Mouse (Mus musculus) left cerebral cortex, postnatal 36 days (tissue): ENCODE measurements around the gene Pih1d1. TPM values are rescaled to one million over a fixed set of nuclear protein-coding genes. Genes with fewer than 3 reads are reported as not detected.
A peak's percentile ranks its signal among the peaks of the same experiment; 100 is the strongest.
"Not testable (repeated sequence)": the region's sequence is repeated elsewhere in the genome, so short reads cannot be mapped to it uniquely, and the experiment has no call there.

Experiments used
- DNase-seq, 2 experiments: peaks; one replicate each; pipeline ENCODE4 v3.0.0; 2021 to 2022; ENCODE audit warnings: low spot score in 2 of 2, mixed read lengths in 1 of 2
- intact Hi-C: fragments of 180-260 bp; cut with DNase I; formaldehyde crosslinking; loops from one replicate; pipeline ENCODE4 v1.15.1; 2025
- total RNA-seq, 2 experiments: library from RNA; stranded (reverse); gene quantifications; 2 replicates each; pipeline ENCODE4 v1.2.3; 2021

Gene Pih1d1
- total RNA-seq, 2 experiments from 2014 or later, result 44.8 to 53.6 TPM

DNA sequence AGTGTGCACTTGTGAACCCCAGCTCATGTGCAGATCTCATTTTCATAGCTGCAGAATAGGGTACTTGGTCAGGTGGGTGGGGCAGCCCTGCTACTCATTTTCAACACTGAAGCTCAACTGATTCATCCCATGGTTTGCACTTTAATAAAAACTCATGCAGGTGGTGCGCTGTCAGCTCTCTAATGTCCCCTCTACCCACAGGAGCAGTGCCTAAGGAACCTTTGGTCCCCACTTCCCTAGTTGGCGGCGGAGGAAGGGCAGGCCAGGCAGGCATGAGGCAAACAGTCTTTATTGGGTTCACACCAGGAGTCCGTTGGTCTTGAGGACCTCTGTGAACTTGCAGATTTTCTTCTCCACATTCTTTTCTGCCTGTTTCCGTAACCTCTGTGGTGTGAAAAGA is 28.5 kb upstream of the Pih1d1 start:
- intact Hi-C loops, DNase-seq: not testable (repeated sequence)

DNA sequence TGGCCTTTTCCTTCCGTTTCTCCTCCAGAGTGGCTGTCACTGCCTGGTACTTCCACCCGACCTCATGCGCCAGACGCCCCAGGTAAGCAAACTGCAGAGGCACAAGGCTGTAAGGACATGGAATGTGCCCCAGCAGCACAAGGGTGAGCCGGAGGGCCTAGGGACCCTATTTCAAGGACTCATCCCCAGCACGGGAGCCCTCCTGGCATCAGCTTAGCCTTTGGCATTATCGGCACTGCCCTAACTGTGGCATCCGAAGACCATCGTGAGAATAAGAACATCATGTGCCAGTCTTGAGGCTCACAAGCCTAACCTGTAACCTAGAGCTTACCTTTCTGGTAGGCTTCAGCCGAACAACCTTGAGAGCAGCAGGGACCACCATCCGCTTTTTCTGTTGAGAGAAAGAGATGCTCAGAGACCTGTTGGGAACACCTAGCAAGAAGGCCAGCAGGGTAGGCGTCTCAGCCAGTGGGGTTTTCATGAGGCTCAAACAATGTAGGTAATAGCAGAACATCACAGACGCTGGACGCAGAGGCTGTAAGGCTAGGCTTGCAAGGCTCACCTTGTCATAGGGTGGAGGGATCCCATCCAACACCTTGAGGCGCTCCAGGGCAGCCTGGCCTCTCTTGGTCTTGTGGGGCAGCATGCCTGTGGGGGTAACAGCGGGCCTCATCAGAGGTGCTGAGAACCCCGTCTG is 27.8 kb upstream of the Pih1d1 start:
- intact Hi-C loops, result no loop called here
- DNase-seq, result no peak

DNA sequence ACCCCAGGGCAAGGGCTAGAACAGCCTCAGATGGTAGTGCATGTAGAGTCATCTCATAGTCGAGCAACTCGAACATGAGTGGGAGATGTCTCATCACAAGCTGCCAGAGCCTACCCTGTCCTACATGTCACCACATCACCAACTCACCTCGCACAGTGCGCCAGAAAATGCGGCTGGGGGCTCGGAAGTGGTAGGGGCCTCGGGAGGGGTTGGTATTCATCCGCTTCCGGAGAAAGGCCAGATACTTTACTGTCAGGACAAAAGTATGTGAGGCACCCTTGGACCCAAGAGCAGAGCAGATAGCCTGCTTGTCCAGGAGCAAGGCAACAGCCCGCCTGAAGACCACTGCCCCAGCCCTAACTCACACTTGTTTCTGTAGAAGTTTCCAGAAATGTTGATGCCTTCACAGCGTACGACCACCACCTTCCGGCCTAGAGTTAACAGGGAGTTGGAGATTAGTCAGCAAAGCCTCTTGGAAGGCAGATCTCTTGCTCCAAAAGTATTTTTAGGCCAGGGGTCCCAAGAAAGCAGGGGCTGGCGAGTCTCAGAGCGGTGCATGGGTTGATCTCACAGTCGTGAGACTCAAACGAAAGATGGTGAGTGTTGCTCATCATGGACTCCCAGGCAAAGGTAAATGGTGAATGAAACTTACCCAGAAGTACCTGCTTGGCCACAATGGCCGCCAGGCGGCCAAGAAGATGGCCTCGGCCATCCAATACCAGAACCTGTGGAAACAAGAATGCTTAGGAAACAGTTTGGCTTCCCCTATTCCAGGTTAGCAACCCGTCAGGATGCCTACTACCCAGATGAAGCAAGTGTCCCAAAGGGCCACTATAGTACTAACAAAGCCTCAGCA is 27.0 kb upstream of the Pih1d1 start:
- no peak for DNase-seq
- intact Hi-C loops, result no loop called here

DNA sequence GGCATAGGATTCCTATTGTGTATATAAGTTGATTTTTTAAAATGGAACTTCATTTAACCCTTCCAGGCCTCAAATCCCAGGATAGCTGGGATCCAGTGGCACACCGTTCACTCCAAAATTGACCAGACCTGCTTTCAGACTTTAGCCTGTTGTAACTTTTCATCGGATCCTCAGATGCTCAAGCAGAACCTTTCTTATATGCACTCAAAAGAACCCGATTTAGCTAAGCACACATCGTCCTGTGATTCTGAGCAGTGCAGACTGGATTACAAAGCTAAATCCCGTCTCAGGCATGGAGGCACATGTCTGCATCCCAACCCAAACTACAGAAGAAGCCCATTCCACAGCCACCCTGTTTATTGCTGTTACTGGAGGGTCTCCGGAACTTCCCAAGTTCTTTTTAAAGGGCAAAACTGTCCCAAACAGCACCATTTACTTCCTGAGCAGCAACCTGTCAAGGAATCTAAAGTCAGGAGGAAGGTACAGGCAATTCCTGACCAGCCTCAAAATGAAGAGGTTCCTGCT is 26.3 kb upstream of the Pih1d1 start:
- intact Hi-C loops, result loop anchor here (1.0 kb wide), 1 partner anchor 27 kb away; the partner anchor contains the start of genes Aldh16a1 and Pih1d1

DNA sequence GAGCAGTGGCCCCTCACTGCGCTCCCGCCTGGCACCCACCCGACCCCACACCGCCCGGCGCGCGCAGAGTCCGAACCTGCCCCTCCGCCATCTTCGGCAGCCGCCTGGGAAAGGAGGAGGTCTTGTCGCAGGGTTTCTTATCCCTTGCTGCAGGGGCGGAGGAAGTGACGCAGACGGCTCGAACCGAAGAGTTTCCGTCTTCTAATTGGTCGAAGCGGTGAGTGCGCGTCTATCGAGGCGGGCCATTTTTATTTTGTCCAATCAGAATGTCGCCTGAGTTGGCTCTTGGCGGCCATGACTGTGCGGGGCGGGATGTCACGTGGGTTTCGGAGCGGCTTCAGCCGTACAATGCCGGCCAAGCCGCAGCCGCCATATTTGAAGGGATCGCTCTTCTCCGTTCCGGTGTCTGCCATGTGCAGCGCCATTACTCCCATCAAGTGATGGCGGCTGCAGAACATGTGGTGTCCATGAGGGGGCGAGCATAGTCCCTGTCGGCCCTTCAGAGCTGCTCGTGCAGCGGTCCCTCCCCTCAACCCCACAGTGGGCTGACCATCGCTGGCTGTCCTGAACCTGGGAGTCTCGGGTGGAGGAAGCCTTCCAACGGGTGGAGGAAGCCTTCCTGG is 25.4 kb upstream of the Pih1d1 start, which contains the start of gene Rpl13a:
Gene Rpl13a (minus strand): TSS at position 138 of the 623 bp plus-strand sequence.
- intact Hi-C loops, result loop anchor here (1.0 kb wide), 1 partner anchor 26 kb away; the partner anchor contains the start of genes Aldh16a1 and Pih1d1

More for the DNA sequence above, 26.3 kb upstream of the Pih1d1 start:
- no peak for DNase-seq

DNA sequence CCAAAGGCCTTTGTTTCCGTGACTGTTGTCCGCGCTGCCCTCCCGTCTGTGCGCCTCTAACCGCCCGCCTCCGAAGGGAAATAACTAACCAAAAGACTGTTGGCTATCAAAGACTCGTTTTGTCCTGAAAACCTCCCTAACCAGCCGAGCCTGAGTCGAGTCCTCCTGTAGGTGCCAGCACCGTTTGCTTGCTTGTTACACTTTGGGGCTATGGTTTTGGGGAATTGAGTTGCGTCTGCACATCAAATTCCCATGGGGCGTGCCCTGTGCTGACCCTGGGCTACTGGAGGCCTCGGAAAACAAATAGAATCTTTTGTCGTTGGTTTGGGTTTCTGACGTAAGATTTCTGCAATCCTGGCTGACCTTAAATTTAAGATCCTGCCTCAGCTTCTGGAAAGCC is 24.8 kb upstream of the Pih1d1 start:
- intact Hi-C loops, result no loop called here
- no peak for DNase-seq

More for the DNA sequence above, 25.4 kb upstream of the Pih1d1 start, which contains the start of gene Rpl13a:
- DNase-seq, result peak; percentile 99

DNA sequence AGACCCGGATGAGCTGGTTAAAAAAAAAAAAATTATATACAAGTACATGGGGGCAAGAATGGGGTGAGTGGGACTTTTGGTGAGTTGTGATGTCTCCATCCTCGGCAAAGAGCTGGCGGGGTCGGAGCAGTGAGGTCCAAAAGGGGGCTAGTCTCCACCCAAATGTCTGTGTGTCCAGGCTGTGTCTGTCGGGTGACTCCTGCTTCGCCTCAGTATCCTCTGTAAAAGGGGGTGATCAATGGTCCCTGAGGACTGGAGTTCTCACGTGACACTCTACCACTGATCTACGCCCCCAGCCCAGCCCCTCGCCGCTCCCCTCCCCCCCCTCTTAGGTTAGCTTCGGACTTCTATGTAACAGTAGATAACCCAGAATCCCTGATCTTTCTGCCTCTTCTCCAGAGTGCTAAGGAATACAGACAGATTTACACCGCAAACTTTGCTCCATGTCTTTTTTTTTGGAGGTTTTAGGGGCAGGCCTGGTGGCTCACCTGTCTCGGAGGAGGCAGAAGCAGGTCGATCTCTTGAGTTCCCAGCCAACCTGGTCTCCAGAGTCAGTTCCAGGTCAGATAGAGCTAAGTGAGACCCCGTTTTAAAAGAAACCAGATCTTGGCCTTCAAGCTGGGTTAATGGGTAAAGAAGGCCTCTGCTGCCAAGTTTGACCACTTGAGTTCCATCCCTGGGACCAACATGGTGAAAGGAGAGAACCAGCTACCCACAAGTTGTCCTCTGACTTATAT is 24.2 kb upstream of the Pih1d1 start:
- no peak for DNase-seq
- intact Hi-C loops, result no loop called here

DNA sequence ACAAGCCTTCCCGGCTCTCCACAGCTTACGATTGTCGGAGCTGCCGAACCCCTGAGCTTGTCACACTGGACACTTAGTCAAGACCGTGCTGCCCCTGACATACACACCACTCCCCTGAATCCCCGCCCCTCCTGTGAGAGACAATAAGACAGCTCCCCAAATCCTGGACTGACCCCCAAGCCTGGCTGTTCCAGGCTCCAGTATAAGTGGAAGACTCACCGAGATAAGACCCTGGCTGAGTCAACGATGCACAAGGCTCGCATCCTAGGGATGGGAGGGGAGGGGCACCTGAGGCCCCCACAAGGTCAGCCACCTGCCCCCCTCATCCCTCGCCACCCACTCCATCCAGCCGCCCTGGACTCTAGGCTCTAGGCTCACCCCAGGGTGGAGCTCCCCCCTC is 22.3 kb upstream of the Pih1d1 start:
- DNase-seq, result no peak
- intact Hi-C loops, result no loop called here

DNA sequence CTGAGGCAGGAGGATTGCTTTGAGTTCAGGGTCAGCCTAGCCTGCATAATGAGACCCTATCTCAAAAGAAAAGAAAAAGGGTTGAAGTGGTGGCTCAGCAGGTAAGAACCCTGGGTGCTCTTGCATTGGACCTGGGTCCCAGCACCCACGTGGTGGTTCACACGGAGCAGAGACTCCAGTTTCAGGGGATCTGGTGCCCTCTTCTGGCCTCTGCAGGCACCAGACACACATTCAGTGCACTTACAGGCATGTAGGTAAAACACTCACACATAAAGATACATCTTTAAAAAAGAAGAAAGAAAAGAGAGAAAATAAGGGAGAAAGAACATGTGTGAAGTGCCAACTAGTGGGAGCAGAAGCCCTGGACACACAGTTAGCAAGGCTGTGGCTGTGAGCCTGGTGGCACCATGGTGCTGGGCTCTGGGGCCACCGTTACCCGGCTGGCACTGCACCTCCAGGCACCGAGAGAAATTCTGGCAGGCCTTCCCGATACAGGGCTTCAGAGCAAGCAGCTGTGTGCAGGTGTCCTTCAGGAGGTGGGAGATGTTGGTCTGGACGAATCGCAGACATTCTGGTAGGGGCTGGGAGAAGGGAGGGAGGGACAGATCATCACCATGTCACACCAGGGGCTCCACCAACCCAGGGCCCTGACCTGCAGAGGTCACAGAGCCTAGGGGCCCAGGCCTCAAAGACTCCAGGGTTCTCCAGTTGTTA is 20.5 kb upstream of the Pih1d1 start:
- no peak for DNase-seq
- intact Hi-C loops, result no loop called here

DNA sequence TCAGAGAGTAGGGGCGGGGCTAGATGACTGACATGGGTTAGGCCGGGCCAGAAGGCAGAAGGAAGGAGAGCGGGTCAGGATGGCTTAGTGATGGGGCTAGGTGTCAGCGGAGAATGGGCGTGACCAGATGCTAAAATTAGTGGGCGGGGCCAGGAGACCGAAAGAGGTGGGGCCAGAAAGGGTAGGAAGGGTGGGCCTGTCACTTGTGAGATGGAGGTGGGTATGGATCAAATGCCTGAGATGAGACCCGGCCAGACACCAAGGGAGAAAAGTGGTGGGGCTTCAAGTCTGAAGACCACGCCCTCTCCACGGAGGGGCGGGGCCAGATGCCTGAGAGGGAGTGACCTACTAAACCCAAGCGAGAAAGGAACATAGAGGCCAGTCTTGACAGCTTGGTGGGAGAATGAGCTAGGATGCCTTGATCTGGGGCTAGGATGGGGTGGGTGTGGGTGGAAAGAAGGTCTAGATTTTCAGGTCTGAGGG is 19.5 kb upstream of the Pih1d1 start:
- DNase-seq, result no peak
- intact Hi-C loops, result no loop called here

DNA sequence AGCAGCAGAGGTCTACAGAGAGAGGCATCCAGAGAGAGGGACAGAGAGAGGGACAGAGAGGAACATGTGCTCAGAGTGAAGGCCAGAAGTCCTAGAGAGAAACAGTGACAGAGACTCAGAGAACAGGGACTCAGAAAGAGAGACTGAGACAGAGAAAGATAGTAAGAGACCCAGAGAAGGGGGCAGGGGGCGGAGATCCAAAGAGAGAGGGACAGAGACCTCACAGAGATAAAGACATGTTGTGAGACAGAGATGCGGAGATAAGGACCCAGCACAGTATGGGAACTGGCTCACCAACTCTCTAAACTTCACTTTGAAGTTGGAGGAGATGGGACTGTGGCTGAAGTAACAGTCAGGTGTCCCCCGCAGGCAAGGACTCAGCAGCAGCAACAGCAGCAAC is 18.7 kb upstream of the Pih1d1 start:
- no peak for DNase-seq
- intact Hi-C loops, result no loop called here

DNA sequence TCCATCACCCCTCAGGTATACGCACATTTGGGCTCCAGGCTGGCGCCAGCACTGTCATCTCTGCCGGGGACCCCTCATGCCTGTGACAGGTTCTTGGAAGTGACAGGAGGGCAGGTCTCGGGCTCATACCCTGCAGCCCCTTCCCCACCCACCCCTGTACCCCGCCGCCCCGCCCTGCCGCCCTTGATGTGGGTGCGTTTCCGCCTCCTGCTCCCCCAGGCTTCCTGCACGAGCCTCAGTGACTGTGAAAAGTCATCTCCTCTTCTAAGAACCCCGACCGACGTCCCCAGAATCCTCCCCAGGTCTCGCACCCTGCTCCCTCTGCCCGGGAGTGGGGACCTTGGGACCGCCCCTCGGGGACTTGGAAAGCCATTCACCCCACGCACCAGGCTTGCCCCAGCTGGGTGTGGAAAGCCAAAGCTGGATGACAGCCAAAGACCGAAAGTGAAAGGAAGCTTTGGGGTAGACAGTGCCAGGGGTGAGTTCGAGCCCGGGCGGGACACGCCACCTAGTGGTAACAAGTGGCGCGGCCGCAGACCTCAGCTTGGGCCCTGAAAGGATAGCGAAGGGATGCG is 18.0 kb upstream of the Pih1d1 start, which contains the start of the genes Gm45713 and Flt3l:
Gene Gm45713 (minus strand): TSS at position 239 of the 575 bp plus-strand sequence.
Gene Flt3l (minus strand): TSS at position 440 of the 575 bp plus-strand sequence.
- peak; percentile 80 to 86 for DNase-seq
- intact Hi-C loops, result loop anchor here (2.0 kb wide), 1 partner anchor 57 kb away; no protein-coding TSS in a partner anchor

DNA sequence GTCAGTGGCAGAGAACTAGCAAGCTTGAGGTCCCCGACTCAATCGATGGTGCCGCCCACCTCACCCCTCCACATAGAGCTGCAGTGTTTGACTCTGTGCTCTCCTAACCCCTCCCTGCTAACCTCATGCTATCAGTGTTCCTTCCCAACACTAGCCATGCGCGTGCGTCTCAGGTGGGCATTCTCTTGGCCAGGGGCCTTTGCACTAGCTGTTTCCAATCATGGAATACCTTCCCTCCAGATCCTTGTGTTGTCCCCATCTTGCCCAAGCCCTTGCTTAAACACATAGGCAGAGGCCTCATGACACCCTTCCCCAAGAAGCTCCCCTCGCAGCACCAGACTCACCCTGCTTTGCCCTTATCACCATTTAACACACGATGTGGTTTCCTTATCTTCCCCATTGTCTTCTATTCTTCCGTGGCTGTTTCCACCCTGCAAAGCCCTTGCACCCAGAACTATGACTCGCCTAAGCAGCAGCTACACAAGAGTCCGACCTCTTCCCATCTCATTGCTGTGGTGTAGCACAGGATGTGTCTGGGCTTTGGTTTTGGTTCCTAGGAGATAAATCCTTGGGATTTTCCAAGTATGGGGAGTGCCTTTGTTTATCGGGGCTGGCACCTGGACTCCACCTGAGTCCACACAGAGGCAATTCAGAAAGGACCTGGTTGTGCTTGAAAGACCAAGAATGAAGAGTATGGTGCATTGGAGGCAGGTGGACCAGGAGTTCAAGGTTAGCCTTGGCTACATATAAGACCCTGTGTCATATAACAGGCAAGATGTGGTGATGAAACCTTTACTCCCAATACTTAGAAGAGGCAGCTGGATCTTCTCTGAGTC is 16.7 kb upstream of the Pih1d1 start:
- DNase-seq, result no peak
- intact Hi-C loops, result loop anchor here (2.0 kb wide), 1 partner anchor 59 kb away; no protein-coding TSS in a partner anchor

DNA sequence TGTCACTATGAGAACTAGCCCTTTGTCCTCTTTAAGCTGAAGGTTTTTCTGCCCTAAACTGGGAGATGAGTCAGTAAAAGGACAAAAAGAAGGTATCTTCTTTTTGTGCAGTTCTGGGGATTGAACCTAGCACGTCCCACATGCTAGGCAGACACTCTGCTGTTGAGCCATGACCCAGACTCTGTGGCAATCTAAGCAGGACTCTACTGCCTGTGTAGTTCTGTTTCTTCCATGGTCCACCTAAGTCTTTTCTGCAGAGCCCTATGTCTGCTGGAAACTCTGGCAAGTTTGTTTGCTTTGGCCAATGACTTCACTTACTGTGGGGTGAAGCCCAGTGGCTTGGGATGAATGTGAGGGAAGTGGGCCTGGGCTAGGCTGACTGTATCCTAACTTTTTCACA is 15.7 kb upstream of the Pih1d1 start:
- intact Hi-C loops, result no loop called here
- no peak for DNase-seq

DNA sequence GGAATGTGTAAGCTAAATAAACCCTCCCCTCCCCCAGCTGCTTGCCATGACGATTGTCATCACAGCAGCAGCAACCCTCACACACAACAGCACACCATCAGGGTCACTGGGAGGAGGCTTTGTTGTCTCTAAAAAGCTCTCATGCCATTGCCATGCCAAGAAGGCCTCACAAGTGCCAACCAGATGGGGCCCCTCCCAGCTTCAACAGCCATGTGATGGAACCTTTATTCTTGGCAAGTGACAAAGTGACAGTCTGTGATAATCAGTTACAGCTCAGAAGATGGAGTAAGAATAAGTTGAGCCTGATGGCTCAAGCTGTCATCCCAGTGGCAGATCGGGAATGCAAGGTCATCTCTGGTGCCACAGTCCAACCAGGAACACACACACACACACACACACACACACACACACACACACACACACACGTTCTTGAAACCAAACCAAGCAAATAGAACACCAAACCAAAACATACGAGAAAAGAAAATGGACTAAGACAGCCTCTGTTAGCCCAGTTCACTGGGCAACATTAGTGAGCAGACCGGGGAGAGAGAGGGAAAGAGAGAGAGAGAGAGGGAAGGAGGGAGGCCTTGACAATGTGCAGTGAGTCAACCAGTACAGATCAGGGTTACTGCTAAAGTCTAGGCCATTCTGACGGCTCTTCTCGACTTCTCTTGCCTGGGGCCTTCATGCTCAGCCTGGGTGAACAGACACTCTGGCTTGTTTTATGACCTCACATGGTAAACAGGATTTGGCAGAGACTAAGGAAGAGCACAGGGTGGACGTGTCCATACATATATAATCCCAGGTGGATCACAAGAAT is 14.0 kb upstream of the Pih1d1 start:
- no peak for DNase-seq
- intact Hi-C loops, result no loop called here

DNA sequence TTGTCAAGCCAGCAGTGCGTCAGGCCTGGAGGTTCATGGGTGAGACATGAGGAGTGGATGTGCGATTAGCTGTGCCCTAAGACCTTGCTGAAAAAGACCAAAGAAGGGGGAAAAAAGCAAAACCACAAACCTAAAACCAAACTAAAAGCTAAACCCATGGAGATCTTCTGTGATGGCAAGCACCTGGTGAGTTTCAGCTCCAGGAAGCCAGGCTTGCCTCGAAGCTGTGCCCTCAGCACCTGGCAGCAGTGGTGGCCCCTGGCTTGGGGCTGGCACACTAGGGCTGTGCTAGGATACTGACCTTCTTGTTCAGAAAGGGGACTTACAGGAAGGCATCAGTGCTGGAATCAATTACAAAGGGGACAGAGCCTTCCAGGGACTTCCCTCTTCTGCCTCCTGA is 12.8 kb upstream of the Pih1d1 start:
- intact Hi-C loops, result no loop called here
- no peak for DNase-seq
